Mouse (Mus musculus) hindbrain, embryonic 16.5 days (tissue): ENCODE measurements at regions not wholly inside any gene's neighbourhood (a gene's known extent, or its start where the extent isn't known, plus 50 kb on each side); places are given as distances from the start of the nearest gene placed in this dataset.
A peak's percentile ranks its signal among the peaks of the same experiment; 100 is the strongest.

Source experiments
- ATAC-seq: fragments of 200-750 bp; cut with Nextera tagmentation; 2 replicates; pipeline ENCODE4 v1.8.0; 2017; ENCODE audit warnings: moderate TSS enrichment, moderate library complexity
- H3K27ac ChIP-seq: fragments of 300-500 bp; sonication (generic); 2 replicates; pipeline ENCODE4 v1.5.1; 2014; ENCODE audit warnings: low read depth, mild to moderate bottlenecking, control low read depth, low read length, moderate library complexity
- H3K27me3 ChIP-seq: fragments of 300-500 bp; sonication (generic); replicated peaks from 2 replicates; pipeline ENCODE4 v1.6.1; 2014; ENCODE audit warnings: low read length; ENCODE audit not compliant: control insufficient read depth, insufficient read depth
- H3K36me3 ChIP-seq: fragments of 300-500 bp; sonication (generic); 2 replicates; pipeline ENCODE4 v1.6.1; 2014; ENCODE audit warnings: mild to moderate bottlenecking, low read length, moderate library complexity, mixed read lengths; ENCODE audit not compliant: control insufficient read depth, insufficient read depth
- H3K4me1 ChIP-seq: fragments of 300-500 bp; sonication (generic); 2 replicates; pipeline ENCODE4 v1.6.1; 2014; ENCODE audit warnings: low read depth, low read length; ENCODE audit not compliant: control insufficient read depth, insufficient read depth
- H3K4me2 ChIP-seq: fragments of 300-500 bp; sonication (generic); 2 replicates; pipeline ENCODE4 v1.6.1; 2014; ENCODE audit warnings: mild to moderate bottlenecking, low read length, control low read depth, moderate library complexity
- H3K4me3 ChIP-seq: fragments of 300-500 bp; sonication (generic); 2 replicates; pipeline ENCODE4 v1.5.1; 2014; ENCODE audit warnings: mild to moderate bottlenecking, low read length, control low read depth, moderate library complexity
- H3K9ac ChIP-seq: fragments of 300-500 bp; sonication (generic); 2 replicates; pipeline ENCODE4 v1.6.1; 2014; ENCODE audit warnings: low read depth, mild to moderate bottlenecking, control low read depth, low read length, moderate library complexity
- H3K9me3 ChIP-seq: fragments of 300-500 bp; sonication (generic); 2 replicates; pipeline ENCODE4 v1.6.1; 2014; ENCODE audit warnings: mild to moderate bottlenecking, low read length, moderate library complexity; ENCODE audit not compliant: control insufficient read depth
- WGBS: fragments of 180-500 bp; shearing (Covaris S2); extraction: QIAGEN DNeasy Blood & Tissue Kit; methylation state at CpG from one replicate; pipeline ENCODE4 v1.1.7; 2014; 5-methylcytosine and 5-hydroxymethylcytosine counted together

- Histone ChIP-seq H3K27ac (no peak overlapping the region), H3K4me1 (no peaks in the 10 kb centered on the region), H3K27me3 (no peaks in the 10 kb centered on the region), H3K9ac (no peak overlapping the region), H3K9me3 (no peaks in the 10 kb centered on the region), H3K36me3 (no peaks in the 10 kb centered on the region), H3K4me2 (no peak overlapping the region), H3K4me3 (no peak overlapping the region)
- 70% methylated on average over 2 of the region's 2 CpGs for WGBS
- ATAC-seq: no peak
Observed at GRCm38 (mm10) chr1:19647713-19648589, 439.2 kb downstream of the Tfap2b start.

GRCm38 (mm10) chr1:19662142-19662541 lies 453.4 kb downstream of the Tfap2b start:
- no peaks in the 10 kb centered on the region for H3K36me3 ChIP-seq
- no peak for ATAC-seq
- no peak overlapping the region for H3K4me3 ChIP-seq
- H3K9ac ChIP-seq: no peak overlapping the region
- H3K27ac ChIP-seq: no peak overlapping the region
- WGBS: 83% methylated on average over 5 of the region's 5 CpGs
- no peaks in the 10 kb centered on the region for H3K27me3 ChIP-seq
- H3K4me1 ChIP-seq: no peaks in the 10 kb centered on the region
- no peaks in the 10 kb centered on the region for H3K9me3 ChIP-seq
- H3K4me2 ChIP-seq: no peak overlapping the region

GRCm38 (mm10) chr1:19662779-19663178 lies 454.1 kb downstream of the Tfap2b start:
- Histone ChIP-seq H3K4me1 (no peaks in the 10 kb centered on the region), H3K27me3 (no peaks in the 10 kb centered on the region), H3K4me2 (no peak overlapping the region), H3K4me3 (no peak overlapping the region), H3K9ac (no peak overlapping the region), H3K27ac (no peak overlapping the region), H3K36me3 (no peaks in the 10 kb centered on the region), H3K9me3 (no peaks in the 10 kb centered on the region)
- WGBS: 93% methylated on average over 2 of the region's 2 CpGs
- ATAC-seq: no peak

GRCm38 (mm10) chr1:19673448-19674396 lies 465.0 kb downstream of the Tfap2b start:
- WGBS: 45% methylated on average over 8 of the region's 8 CpGs
- Histone ChIP-seq H3K4me2 (no peak overlapping the region), H3K9me3 (no peaks in the 10 kb centered on the region), H3K9ac (no peak overlapping the region), H3K27ac (no peak overlapping the region), H3K4me1 (no peaks in the 10 kb centered on the region), H3K27me3 (no peaks in the 10 kb centered on the region), H3K4me3 (no peak overlapping the region), H3K36me3 (no peaks in the 10 kb centered on the region)
- ATAC-seq: 0 out of 2 replicates have a peak, but pooled peaks have one; percentile 14

GRCm38 (mm10) chr1:19674397-19674770 lies 465.7 kb downstream of the Tfap2b start:
- ATAC-seq: no peak
- Histone ChIP-seq H3K4me1 (no peaks in the 10 kb centered on the region), H3K9me3 (no peaks in the 10 kb centered on the region), H3K4me2 (no peak overlapping the region), H3K27ac (no peak overlapping the region), H3K4me3 (no peak overlapping the region), H3K27me3 (no peaks in the 10 kb centered on the region), H3K36me3 (no peaks in the 10 kb centered on the region), H3K9ac (no peak overlapping the region)
- 27% methylated on average over 3 of the region's 3 CpGs for WGBS

- no peak overlapping the region for H3K27ac ChIP-seq
- no peak overlapping the region for H3K4me3 ChIP-seq
- H3K9ac ChIP-seq: no peak overlapping the region
- H3K27me3 ChIP-seq: no peaks in the 10 kb centered on the region
- H3K36me3 ChIP-seq: no peaks in the 10 kb centered on the region
- H3K4me1 ChIP-seq: no peaks in the 10 kb centered on the region
- ATAC-seq: no peak
- no peak overlapping the region for H3K4me2 ChIP-seq
- WGBS: 34% methylated on average over 12 of the region's 12 CpGs
- H3K9me3 ChIP-seq: no peaks in the 10 kb centered on the region
Observed at GRCm38 (mm10) chr1:19681024-19681778, 472.5 kb downstream of the Tfap2b start.
